21 mouse cellular contexts compared by ENCODE assay signal in genomic region chr4:81372355-81372754, GRCm38 (mm10).
DNase-seq lines count a peak whose midpoint lies in the region; ATAC-seq and TF ChIP-seq lines count a peak whose summit lies in the region.
"Had no signal": no experiment of that assay in that cellular context is flagged by ENCODE, and none has a peak within 500 bp of the region (broad histone marks: within the 10 kb centered on the region; RNA-seq: fewer than 3 reads in every experiment).

No protein-coding gene starts in this region.

- no peak for ATAC-seq in heart, embryonic 12.5 days (ENCODE audit: insufficient number of reproducible peaks, low FRiP score)
- ATAC-seq in heart, embryonic 11.5 days (replicated peaks; ENCODE audit: insufficient number of reproducible peaks, low FRiP score, low TSS enrichment) = no peak
- peak; percentile 35; the same call in 1 of the 2 replicates for ATAC-seq in heart, embryonic 15.5 days (replicated peaks; ENCODE audit: insufficient number of reproducible peaks, insufficient read depth, low FRiP score, low read depth)
- ATAC-seq: forebrain, embryonic 14.5 days; intestine, embryonic 15.5 days had no signal

- no peak for TF ChIP-seq CTCF in brain, embryonic 14.5 days (IDR thresholded peaks at IDR 0.05; ENCODE audit: borderline replicate concordance, extremely low read depth, insufficient read depth, insufficient read length)

- H3K9me3 ChIP-seq in heart, embryonic 12.5 days (replicated peaks) = no peaks in the 10 kb centered on the region
- H3K9me3 ChIP-seq in heart, embryonic 11.5 days (replicated peaks; ENCODE audit: control insufficient read depth, low read length) = no peaks in the 10 kb centered on the region
- H3K9me3 ChIP-seq in heart, embryonic 15.5 days (replicated peaks) = no peaks in the 10 kb centered on the region
- H3K9me3 ChIP-seq: embryonic facial prominence, embryonic 15.5 days; forebrain, embryonic 10.5 days; hindbrain, embryonic 10.5 days; intestine, embryonic 15.5 days; kidney, embryonic 15.5 days had no signal

- H3K4me3 ChIP-seq in heart, embryonic 12.5 days = no peak overlapping the region
- no peak overlapping the region for H3K4me3 ChIP-seq in heart, embryonic 11.5 days (ENCODE audit: low read depth, low read length)
- H3K4me3 ChIP-seq in heart, embryonic 15.5 days = no peak overlapping the region
- H3K4me3 ChIP-seq: embryonic facial prominence, embryonic 15.5 days; erythroblast, embryonic 14.5 days; forebrain, embryonic 10.5 days; gastrocnemius, adult 2 months; hindbrain, embryonic 10.5 days; intestine, embryonic 15.5 days; kidney, embryonic 15.5 days had no signal

- no peak overlapping the region for H3K9ac ChIP-seq in heart, embryonic 12.5 days
- H3K9ac ChIP-seq in heart, embryonic 11.5 days (ENCODE audit: low read depth, low read length) = no peak overlapping the region
- H3K9ac ChIP-seq in heart, embryonic 15.5 days = no peak overlapping the region
- H3K9ac ChIP-seq: embryonic facial prominence, embryonic 15.5 days; hindbrain, embryonic 14.5 days; intestine, embryonic 15.5 days; kidney, embryonic 15.5 days had no signal

- WGBS in heart, embryonic 12.5 days = 58% methylated on average over 4 of the region's 4 CpGs
- 65% methylated on average over 4 of the region's 4 CpGs for WGBS in heart, embryonic 11.5 days (ENCODE audit: insufficient replicate concordance)
- 52% methylated on average over 4 of the region's 4 CpGs for WGBS in heart, embryonic 15.5 days

- 0 out of 2 replicates have a peak overlapping the region, but pooled peaks have one; percentile 16 for H3K27ac ChIP-seq in heart, embryonic 12.5 days (ENCODE audit: poor library complexity, severe bottlenecking)
- H3K27ac ChIP-seq in heart, embryonic 11.5 days (ENCODE audit: low read depth, low read length) = no peak overlapping the region; the same call in 1 of the 2 replicates
- peak overlapping the region; percentile 58 for H3K27ac ChIP-seq in heart, embryonic 15.5 days
- H3K27ac ChIP-seq: embryonic facial prominence, embryonic 15.5 days; forebrain, embryonic 10.5 days; gastrocnemius, adult 2 months; hindbrain, embryonic 10.5 days; hindbrain, embryonic 14.5 days; intestine, embryonic 15.5 days; kidney, embryonic 15.5 days had no signal

- no peak for TF ChIP-seq POLR2A in brain, embryonic 14.5 days (IDR thresholded peaks at IDR 0.05; ENCODE audit: borderline replicate concordance, extremely low read depth, insufficient read depth, insufficient read length, poor library complexity, severe bottlenecking)

- H3K27me3 ChIP-seq in heart, embryonic 12.5 days (replicated peaks) = no peaks in the 10 kb centered on the region
- H3K27me3 ChIP-seq in heart, embryonic 11.5 days (ENCODE audit: control insufficient read depth, insufficient read depth, low read length) = no peaks in the 10 kb centered on the region
- no peaks in the 10 kb centered on the region for H3K27me3 ChIP-seq in heart, embryonic 15.5 days
- H3K27me3 ChIP-seq: embryonic facial prominence, embryonic 15.5 days; intestine, embryonic 15.5 days; kidney, embryonic 15.5 days had no signal

- 0 out of 2 replicates have a peak, but pooled peaks cover 4% of the 10 kb centered on the region for H3K4me1 ChIP-seq in heart, embryonic 12.5 days (replicated peaks)
- H3K4me1 ChIP-seq in heart, embryonic 11.5 days (ENCODE audit: control insufficient read depth, insufficient read depth, low read length) = peaks cover 5% of the 10 kb centered on the region; the same call in 1 of the 2 replicates
- H3K4me1 ChIP-seq in heart, embryonic 15.5 days (replicated peaks) = 0 out of 2 replicates have a peak, but pooled peaks cover 2% of the 10 kb centered on the region
- H3K4me1 ChIP-seq: embryonic facial prominence, embryonic 15.5 days; forebrain, embryonic 10.5 days; hindbrain, embryonic 10.5 days; intestine, embryonic 15.5 days; kidney, embryonic 15.5 days had no signal

- no peak overlapping the region for H3K4me2 ChIP-seq in heart, embryonic 12.5 days
- H3K4me2 ChIP-seq in heart, embryonic 11.5 days = no peak overlapping the region
- H3K4me2 ChIP-seq in heart, embryonic 15.5 days = no peak overlapping the region
- H3K4me2 ChIP-seq: embryonic facial prominence, embryonic 15.5 days; hindbrain, embryonic 14.5 days; intestine, embryonic 15.5 days; kidney, embryonic 15.5 days had no signal

- peaks cover 34% of the 10 kb centered on the region for H3K36me3 ChIP-seq in heart, embryonic 12.5 days
- peaks cover 4% of the 10 kb centered on the region; the same call in 1 of the 2 replicates for H3K36me3 ChIP-seq in heart, embryonic 11.5 days (ENCODE audit: control insufficient read depth, insufficient read depth, low read length)
- no peaks in the 10 kb centered on the region; the same call in none of the 2 replicates for H3K36me3 ChIP-seq in heart, embryonic 15.5 days
- H3K36me3 ChIP-seq: intestine, embryonic 15.5 days had no signal

- DNase-seq in brain, embryonic 14.5 days (ENCODE audit: low read depth) = peak; percentile 6
- peak; percentile 7 for DNase-seq in heart, postnatal 4 days
- no peak for DNase-seq in ovary, adult 18-20 months (ENCODE audit: low spot score)
- DNase-seq in adrenal gland, postnatal 14 days = no peak
- DNase-seq: adrenal gland, adult 8-10 months; cerebellum, adult 2 months; embryo, embryonic 11 days; gastrocnemius, adult 2 months; gastrocnemius, postnatal 25 days; kidney, adult 18-20 months had no signal

Comparison
In these comparisons a context has a peak if more than half of its experiments do, and no peak if none do; other contexts are left out.
1. DNase-seq: peak in brain, embryonic 14.5 days (single experiment) and heart, postnatal 4 days (single experiment); none in ovary, adult 18-20 months (single experiment) and adrenal gland, postnatal 14 days (single experiment).